Mouse (Mus musculus) midbrain, embryonic 10.5 days (tissue): ENCODE data around the gene Abhd18. TPM values are rescaled to one million over a fixed set of nuclear protein-coding genes. Genes with fewer than 3 reads are reported as not detected.
"Not testable (repeated sequence)": the region's sequence is repeated elsewhere in the genome, so short reads cannot be mapped to it uniquely, and the experiment has no call there.

Source experiments
- DNase-seq: peaks from one replicate; pipeline ENCODE4 v3.0.0-alpha.2; 2017; ENCODE audit warnings: low spot score
- H3K27ac ChIP-seq: fragments of 300-500 bp; sonication (generic); replicated peaks from 2 replicates; pipeline ENCODE4 v1.5.1; 2016; ENCODE audit warnings: mild to moderate bottlenecking
- H3K27me3 ChIP-seq: fragments of 300-500 bp; sonication (generic); 2 replicates; pipeline ENCODE4 v1.6.1; 2016; ENCODE audit warnings: low read depth, mild to moderate bottlenecking; ENCODE audit not compliant: poor library complexity, severe bottlenecking
- H3K36me3 ChIP-seq: fragments of 300-500 bp; sonication (generic); 2 replicates; pipeline ENCODE4 v1.6.1; 2016; ENCODE audit warnings: mild to moderate bottlenecking, moderate library complexity
- H3K4me1 ChIP-seq: fragments of 300-500 bp; sonication (generic); 2 replicates; pipeline ENCODE4 v1.6.1; 2016
- H3K4me3 ChIP-seq: fragments of 300-500 bp; sonication (generic); 2 replicates; pipeline ENCODE4 v1.5.1; 2016; ENCODE audit warnings: mild to moderate bottlenecking, moderate library complexity
- H3K9me3 ChIP-seq: fragments of 300-500 bp; sonication (generic); replicated peaks from 2 replicates; pipeline ENCODE4 v1.6.1; 2016; ENCODE audit warnings: mild to moderate bottlenecking
- WGBS: fragments of 180-500 bp; shearing (Covaris S2); methylation state at CpG from one replicate; pipeline ENCODE4 v1.1.7; 2016; 5-methylcytosine and 5-hydroxymethylcytosine counted together
- polyA plus RNA-seq: library from polyadenylated mRNA; unstranded; fragments of >200 nt; fragmentation: Nextera tagmentation; extraction: Ambion mirVana; gene quantifications from 2 replicates; pipeline ENCODE4 v1.2.1, GENCODE M21; 2016

Abhd18 gene
- 6.0 and 6.4 TPM in 2 replicates for polyA plus RNA-seq

GRCm38 (mm10) chr3:40846957-40847017 is at the start of gene Abhd18:
Gene Abhd18, plus strand, starts transcription at chr3:40846970.
- peak within 1 kb of the TSS; percentile 59 for H3K4me3 ChIP-seq
- H3K36me3 ChIP-seq, H3K27me3 ChIP-seq, DNase-seq, H3K9me3 ChIP-seq, H3K4me1 ChIP-seq: not testable (repeated sequence)
- 0% methylated on average over 3 of the region's 4 CpGs for WGBS
- peak within 1 kb of the TSS; percentile 83 for H3K27ac ChIP-seq

- Histone ChIP-seq H3K4me1 (peaks cover 18% of the 10 kb centered on the region), H3K27ac (no peak overlapping the region), H3K9me3 (no peaks in the 10 kb centered on the region), H3K36me3 (peaks cover 24% of the 10 kb centered on the region), H3K4me3 (no peak overlapping the region), H3K27me3 (no peaks in the 10 kb centered on the region)
- 87% methylated on average over 1 of the region's 1 CpGs for WGBS
- DNase-seq, result no peak
Observed at GRCm38 (mm10) chr3:40798054-40798453, 48.7 kb upstream of the Abhd18 start.

- no peak overlapping the region for H3K4me3 ChIP-seq
- no peak overlapping the region for H3K27ac ChIP-seq
- DNase-seq, result peak; percentile 34
- H3K27me3 ChIP-seq, result no peaks in the 10 kb centered on the region
- 37% methylated on average over 7 of the region's 7 CpGs for WGBS
- H3K36me3 ChIP-seq, result peaks cover 29% of the 10 kb centered on the region
- peaks cover 18% of the 10 kb centered on the region for H3K4me1 ChIP-seq
- H3K9me3 ChIP-seq, result no peaks in the 10 kb centered on the region
Observed at GRCm38 (mm10) chr3:40798500-40798899, 48.3 kb upstream of the Abhd18 start.

- no peaks in the 10 kb centered on the region for H3K27me3 ChIP-seq
- H3K9me3 ChIP-seq, result no peaks in the 10 kb centered on the region
- 2% methylated on average over 66 of the region's 66 CpGs for whole genome bisulfite sequencing
- peaks cover 18% of the 10 kb centered on the region for H3K4me1 ChIP-seq
- peak; percentile 97 for DNase-seq
- peak within 1 kb of the TSS; percentile 96 for H3K27ac ChIP-seq
- H3K4me3 ChIP-seq, result peak within 1 kb of the TSS; percentile 99
- peaks cover 41% of the 10 kb centered on the region for H3K36me3 ChIP-seq
Observed at GRCm38 (mm10) chr3:40799530-40800372, 47.0 kb upstream of the Abhd18 start, which contains the start of gene Plk4. Gene Plk4, plus strand, starts transcription at chr3:40800019.

- peaks cover 18% of the 10 kb centered on the region for H3K4me1 ChIP-seq
- no peak for DNase-seq
- peak overlapping the region; percentile 96 for H3K27ac ChIP-seq
- H3K9me3 ChIP-seq, result no peaks in the 10 kb centered on the region
- H3K4me3 ChIP-seq, result peak overlapping the region; percentile 99
- H3K27me3 ChIP-seq, result no peaks in the 10 kb centered on the region
- under 1% methylated on average over 33 of the region's 37 CpGs for WGBS
- H3K36me3 ChIP-seq, result peaks cover 44% of the 10 kb centered on the region
Observed at GRCm38 (mm10) chr3:40800373-40800823, 46.4 kb upstream of the Abhd18 start.

GRCm38 (mm10) chr3:40806871-40807270 is 39.9 kb upstream of the Abhd18 start:
- Histone ChIP-seq H3K27ac (no peak overlapping the region), H3K4me3 (no peak overlapping the region), H3K9me3 (no peaks in the 10 kb centered on the region), H3K4me1 (peaks cover 2% of the 10 kb centered on the region), H3K27me3 (no peaks in the 10 kb centered on the region), H3K36me3 (peaks cover 97% of the 10 kb centered on the region)
- no peak for DNase-seq
- 81% methylated on average over 2 of the region's 2 CpGs for WGBS

GRCm38 (mm10) chr3:40808686-40809085 is 38.1 kb upstream of the Abhd18 start:
- no peak for DNase-seq
- Histone ChIP-seq H3K27ac (no peak overlapping the region), H3K4me3 (no peak overlapping the region), H3K4me1 (no peaks in the 10 kb centered on the region), H3K9me3 (no peaks in the 10 kb centered on the region), H3K27me3 (no peaks in the 10 kb centered on the region), H3K36me3 (peaks cover 97% of the 10 kb centered on the region)
- 95% methylated on average over 10 of the region's 10 CpGs for WGBS

- H3K4me3 ChIP-seq, result no peak overlapping the region
- no peak for DNase-seq
- H3K27me3 ChIP-seq, result no peaks in the 10 kb centered on the region
- no peaks in the 10 kb centered on the region for H3K4me1 ChIP-seq
- no peaks in the 10 kb centered on the region for H3K9me3 ChIP-seq
- 71% methylated on average over 2 of the region's 2 CpGs for WGBS
- H3K27ac ChIP-seq, result no peak overlapping the region
- H3K36me3 ChIP-seq, result peaks cover 98% of the 10 kb centered on the region
Observed at GRCm38 (mm10) chr3:40809894-40810293, 36.9 kb upstream of the Abhd18 start.

- H3K4me3 ChIP-seq, result no peak overlapping the region
- H3K27me3 ChIP-seq, result no peaks in the 10 kb centered on the region
- DNase-seq, result no peak
- peaks cover 99% of the 10 kb centered on the region for H3K36me3 ChIP-seq
- no peak overlapping the region for H3K27ac ChIP-seq
- no peaks in the 10 kb centered on the region for H3K9me3 ChIP-seq
- 91% methylated on average over 2 of the region's 2 CpGs for WGBS
- H3K4me1 ChIP-seq, result no peaks in the 10 kb centered on the region
Observed at GRCm38 (mm10) chr3:40813275-40813674, 33.5 kb upstream of the Abhd18 start.

- peak overlapping the region; percentile 83; the same call in 1 of the 2 replicates for H3K27ac ChIP-seq
- WGBS, result 90% methylated on average over 6 of the region's 6 CpGs
- H3K27me3 ChIP-seq, H3K4me1 ChIP-seq, DNase-seq, H3K36me3 ChIP-seq, H3K9me3 ChIP-seq: not testable (repeated sequence)
- peak overlapping the region; percentile 59 for H3K4me3 ChIP-seq
Observed at GRCm38 (mm10) chr3:40845521-40845920, 1.2 kb upstream of the Abhd18 start.

- not testable (repeated sequence) for H3K36me3 ChIP-seq, H3K27me3 ChIP-seq, H3K9me3 ChIP-seq, H3K4me1 ChIP-seq
- under 1% methylated on average over 39 of the region's 39 CpGs for WGBS
- peak; percentile 98 for DNase-seq
- Histone ChIP-seq H3K4me3 (peak within 1 kb of the TSS; percentile 59), H3K27ac (peak within 1 kb of the TSS; percentile 83)
Observed at GRCm38 (mm10) chr3:40846473-40846956, 255 bp upstream of the Abhd18 start, which contains the start of gene Mfsd8. Gene Mfsd8, minus strand, starts transcription at chr3:40846886.

GRCm38 (mm10) chr3:40847018-40847417 is 248 bp downstream of the Abhd18 start:
- H3K9me3 ChIP-seq, H3K36me3 ChIP-seq, H3K4me1 ChIP-seq, H3K27me3 ChIP-seq: not testable (repeated sequence)
- DNase-seq, result peak; percentile 65
- WGBS, result under 1% methylated on average over 17 of the region's 21 CpGs
- peak overlapping the region; percentile 46; the same call in 1 of the 2 replicates for H3K27ac ChIP-seq
- H3K4me3 ChIP-seq, result peak overlapping the region; percentile 59

- 88% methylated on average over 2 of the region's 2 CpGs for WGBS
- not testable (repeated sequence) for DNase-seq, H3K4me3 ChIP-seq, H3K4me1 ChIP-seq, H3K27ac ChIP-seq, H3K9me3 ChIP-seq, H3K27me3 ChIP-seq, H3K36me3 ChIP-seq
Observed at GRCm38 (mm10) chr3:40847936-40848335, 1.2 kb downstream of the Abhd18 start.
